Mouse (Mus musculus) forebrain, embryonic 15.5 days (tissue): ENCODE measurements around the gene Mapk12. TPM values are rescaled to one million over a fixed set of nuclear protein-coding genes. Genes with fewer than 3 reads are reported as not detected.
A peak's percentile ranks its signal among the peaks of the same experiment; 100 is the strongest.

ENCODE experiments used
- ATAC-seq: fragments of 200-750 bp; cut with Nextera tagmentation; replicated peaks from 2 replicates; pipeline ENCODE4 v1.8.0; 2017; ENCODE audit warnings: mild to moderate bottlenecking, moderate TSS enrichment, moderate library complexity
- H3K27ac ChIP-seq: fragments of 300-500 bp; sonication (generic); replicated peaks from 2 replicates; pipeline ENCODE4 v1.5.1; 2015; ENCODE audit warnings: mild to moderate bottlenecking, inconsistent platforms
- H3K27me3 ChIP-seq: fragments of 300-500 bp; sonication (generic); 2 replicates; pipeline ENCODE4 v1.6.1; 2015; ENCODE audit warnings: inconsistent platforms
- H3K36me3 ChIP-seq: fragments of 300-500 bp; sonication (generic); 2 replicates; pipeline ENCODE4 v1.6.1; 2015; ENCODE audit warnings: mild to moderate bottlenecking, inconsistent platforms
- H3K4me1 ChIP-seq: fragments of 300-500 bp; sonication (generic); 2 replicates; pipeline ENCODE4 v1.6.1; 2015; ENCODE audit warnings: inconsistent platforms
- H3K4me2 ChIP-seq: fragments of 300-500 bp; sonication (generic); replicated peaks from 2 replicates; pipeline ENCODE4 v1.6.1; 2015; ENCODE audit warnings: mild to moderate bottlenecking, inconsistent platforms
- H3K4me3 ChIP-seq: fragments of 300-500 bp; sonication (generic); 2 replicates; pipeline ENCODE4 v1.5.1; 2015; ENCODE audit warnings: mild to moderate bottlenecking, inconsistent platforms
- H3K9ac ChIP-seq: fragments of 300-500 bp; sonication (generic); replicated peaks from 2 replicates; pipeline ENCODE4 v1.6.1; 2015; ENCODE audit warnings: mild to moderate bottlenecking, inconsistent platforms
- H3K9me3 ChIP-seq: fragments of 300-500 bp; sonication (generic); 2 replicates; pipeline ENCODE4 v1.6.1; 2016; ENCODE audit warnings: inconsistent platforms
- WGBS: fragments of 180-500 bp; shearing (Covaris S2); methylation state at CpG from one replicate; pipeline ENCODE4 v1.1.7; 2015; ENCODE audit warnings: mixed read lengths; 5-methylcytosine and 5-hydroxymethylcytosine counted together
- polyA plus RNA-seq: library from polyadenylated mRNA; unstranded; fragments of >200 nt; fragmentation: Nextera tagmentation; extraction: Ambion mirVana; gene quantifications from 2 replicates; pipeline ENCODE4 v1.2.1, GENCODE M21; 2015

Gene Mapk12
- 5.5 and 5.8 TPM in 2 replicates for polyA plus RNA-seq

DNA sequence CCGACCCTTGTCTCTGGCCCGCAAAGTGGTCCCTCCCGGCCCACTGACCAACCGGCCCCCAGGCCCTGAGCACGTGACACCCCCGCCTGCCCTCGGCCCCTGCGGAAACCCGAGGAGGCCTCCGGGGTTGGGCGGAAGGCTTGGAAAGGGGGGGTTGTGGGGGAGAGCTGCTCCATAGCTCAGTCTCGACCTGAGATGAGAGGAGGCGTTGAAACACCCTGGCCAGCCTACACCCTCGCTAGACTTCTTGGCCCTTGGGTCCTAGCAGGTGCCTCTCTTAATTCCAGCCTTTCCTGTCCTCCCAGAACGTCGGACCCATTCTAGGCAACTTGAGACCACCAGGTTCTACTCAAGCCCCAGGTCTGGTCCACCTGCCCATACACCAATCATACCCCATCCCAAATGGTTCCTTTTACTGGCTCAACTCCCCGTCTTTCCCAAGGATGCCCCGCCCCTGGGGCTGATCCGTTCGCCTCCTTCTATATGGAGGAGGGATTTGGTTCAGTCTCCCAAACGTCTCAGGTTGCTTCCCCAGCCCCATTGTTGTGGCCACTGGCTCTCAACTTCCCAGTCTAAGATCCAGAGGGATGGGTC is at the start of gene Mapk12:
Gene Mapk12, minus strand, starts transcription at position 45 of the 594 bp plus-strand sequence.
- peak within 1 kb of the TSS; percentile 57 for H3K9ac ChIP-seq
- ATAC-seq: peak; percentile 50
- H3K27me3 ChIP-seq: peaks cover 9% of the 10 kb centered on the region; the same call in 1 of the 2 replicates
- H3K9me3 ChIP-seq: no peaks in the 10 kb centered on the region
- 0% methylated on average over 21 of the region's 21 CpGs for WGBS
- no peak within 1 kb of the TSS for H3K27ac ChIP-seq
- H3K4me1 ChIP-seq: peaks cover 19% of the 10 kb centered on the region
- H3K4me2 ChIP-seq: peak within 1 kb of the TSS; percentile 88
- H3K4me3 ChIP-seq: peak within 1 kb of the TSS; percentile 42
- peaks cover 6% of the 10 kb centered on the region; the same call in 1 of the 2 replicates for H3K36me3 ChIP-seq

DNA sequence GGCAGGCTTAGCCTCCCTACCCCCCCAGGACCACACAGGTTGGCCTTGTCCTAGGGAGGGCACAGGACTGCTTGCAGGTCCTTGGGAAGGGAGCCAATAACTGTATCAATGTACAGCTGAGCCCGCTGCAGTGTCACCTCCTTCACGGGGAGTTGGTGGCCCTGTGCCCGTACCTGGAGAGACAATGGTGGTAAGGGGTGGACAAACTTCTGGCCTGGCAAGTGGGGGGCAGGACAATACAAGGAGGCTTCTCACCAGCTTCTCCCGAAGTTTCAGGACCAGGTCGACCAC is 44.4 kb upstream of the Mapk12 start:
- no peak overlapping the region for H3K9ac ChIP-seq
- peaks cover 17% of the 10 kb centered on the region for H3K36me3 ChIP-seq
- H3K9me3 ChIP-seq: no peaks in the 10 kb centered on the region
- no peaks in the 10 kb centered on the region for H3K27me3 ChIP-seq
- ATAC-seq: no peak
- peak overlapping the region; percentile 71 for H3K27ac ChIP-seq
- WGBS: 56% methylated on average over 5 of the region's 5 CpGs
- no peak overlapping the region for H3K4me2 ChIP-seq
- H3K4me3 ChIP-seq: no peak overlapping the region
- peaks cover 46% of the 10 kb centered on the region for H3K4me1 ChIP-seq

GRCm38 (mm10) chr15:89184141-89184936 is 43.8 kb upstream of the Mapk12 start:
- no peak overlapping the region for H3K4me2 ChIP-seq
- no peak overlapping the region for H3K9ac ChIP-seq
- 24% methylated on average over 5 of the region's 5 CpGs for WGBS
- no peak for ATAC-seq
- no peak overlapping the region for H3K4me3 ChIP-seq
- H3K4me1 ChIP-seq: peaks cover 51% of the 10 kb centered on the region
- H3K27me3 ChIP-seq: no peaks in the 10 kb centered on the region
- H3K36me3 ChIP-seq: peaks cover 17% of the 10 kb centered on the region
- no peaks in the 10 kb centered on the region for H3K9me3 ChIP-seq
- peak overlapping the region; percentile 71 for H3K27ac ChIP-seq

- Histone ChIP-seq H3K36me3 (peaks cover 11% of the 10 kb centered on the region), H3K9me3 (no peaks in the 10 kb centered on the region), H3K9ac (no peak overlapping the region), H3K4me1 (peaks cover 66% of the 10 kb centered on the region), H3K27me3 (no peaks in the 10 kb centered on the region), H3K27ac (peak overlapping the region; percentile 63), H3K4me3 (no peak overlapping the region), H3K4me2 (no peak overlapping the region)
- ATAC-seq: no peak
- WGBS: 64% methylated on average over 5 of the region's 5 CpGs
These were observed 42.3 kb upstream of the Mapk12 start for GRCm38 (mm10) chr15:89182842-89183241.

- H3K27ac ChIP-seq: peak overlapping the region; percentile 63
- no peaks in the 10 kb centered on the region for H3K27me3 ChIP-seq
- H3K4me2 ChIP-seq: no peak overlapping the region
- peaks cover 71% of the 10 kb centered on the region for H3K4me1 ChIP-seq
- ATAC-seq: no peak
- no peak overlapping the region for H3K9ac ChIP-seq
- 46% methylated on average over 6 of the region's 6 CpGs for WGBS
- H3K4me3 ChIP-seq: no peak overlapping the region
- peaks cover 8% of the 10 kb centered on the region for H3K36me3 ChIP-seq
- H3K9me3 ChIP-seq: no peaks in the 10 kb centered on the region
These were observed 41.8 kb upstream of the Mapk12 start for GRCm38 (mm10) chr15:89182328-89182741.

DNA sequence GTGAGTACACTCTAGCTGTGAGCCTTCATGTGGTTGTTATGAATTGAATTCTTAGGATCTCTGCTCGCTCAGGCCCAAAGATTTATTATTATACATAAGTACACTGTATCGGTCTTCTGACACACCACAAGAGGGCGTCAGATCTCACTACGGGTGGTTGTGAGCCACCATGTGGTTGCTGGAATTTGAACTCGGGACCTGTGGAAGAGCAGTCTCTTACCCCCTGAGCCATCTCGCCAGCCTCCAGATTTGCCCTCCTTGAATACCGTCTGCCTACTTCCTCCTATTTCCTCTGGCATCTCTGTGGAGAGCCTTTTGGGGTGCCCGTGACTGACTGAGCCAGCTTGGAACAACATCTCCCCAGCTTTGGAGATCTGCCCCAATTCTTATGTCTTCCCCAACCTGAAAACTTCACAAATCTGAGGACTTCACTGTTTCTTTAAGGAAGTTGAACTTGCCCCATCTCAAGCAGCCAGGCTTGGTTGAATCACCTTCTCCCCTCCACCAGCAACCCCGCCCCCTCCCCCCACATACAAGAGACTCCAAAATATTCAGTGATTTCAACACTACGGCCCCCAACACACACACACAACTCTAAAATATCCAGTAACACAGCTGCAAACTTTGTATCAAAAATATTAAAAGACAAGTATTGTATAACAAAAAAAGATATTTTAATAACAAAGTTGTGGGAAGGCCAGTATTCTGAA is 41.2 kb upstream of the Mapk12 start:
- Histone ChIP-seq H3K27me3 (no peaks in the 10 kb centered on the region), H3K4me3 (peak overlapping the region; percentile 93), H3K9me3 (no peaks in the 10 kb centered on the region), H3K4me1 (peaks cover 77% of the 10 kb centered on the region), H3K27ac (peak overlapping the region; percentile 94), H3K9ac (no peak overlapping the region), H3K36me3 (peaks cover 4% of the 10 kb centered on the region), H3K4me2 (peak overlapping the region; percentile 84)
- WGBS: 85% methylated on average over 10 of the region's 10 CpGs
- no peak for ATAC-seq

DNA sequence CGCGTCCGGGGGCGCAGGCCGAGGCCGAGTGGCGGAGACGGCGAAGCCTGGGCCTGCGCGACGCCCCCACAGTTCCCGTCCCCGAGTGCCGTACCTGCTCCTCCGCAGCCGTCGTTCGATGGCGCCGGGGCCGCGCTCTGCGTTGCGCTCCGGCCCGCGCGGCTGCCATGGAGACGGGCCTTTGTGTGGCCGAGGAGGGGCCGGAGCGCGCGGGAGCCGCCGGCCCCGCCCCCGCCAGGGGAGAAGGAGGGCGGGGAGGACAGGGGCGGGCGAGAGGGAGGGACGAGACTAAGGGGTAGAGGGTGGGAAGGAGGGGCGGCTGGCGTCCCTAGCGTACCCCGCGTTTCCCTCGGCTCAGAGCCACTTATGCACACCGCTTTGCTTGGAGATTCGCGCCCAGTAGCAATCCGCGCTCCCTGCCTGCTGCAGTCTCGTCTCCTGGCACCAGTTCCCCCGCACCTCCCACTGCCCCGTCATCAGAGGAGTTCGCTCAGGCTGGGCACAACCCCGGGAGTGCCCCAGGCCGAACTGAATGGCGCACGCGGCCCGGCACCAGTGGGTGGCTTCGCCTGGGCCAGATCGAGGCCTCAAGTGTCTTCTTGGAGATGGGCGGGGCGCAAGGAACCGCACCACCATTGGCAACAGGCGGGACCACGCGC is 40.2 kb upstream of the Mapk12 start, which contains the start of gene Plxnb2:
Gene Plxnb2, minus strand, starts transcription at position 218 of the 659 bp plus-strand sequence.
- Histone ChIP-seq H3K4me1 (peaks cover 87% of the 10 kb centered on the region), H3K4me2 (peak within 1 kb of the TSS; percentile 84), H3K4me3 (peak within 1 kb of the TSS; percentile 93), H3K9ac (peak within 1 kb of the TSS; percentile 96), H3K27ac (peak within 1 kb of the TSS; percentile 94), H3K9me3 (no peaks in the 10 kb centered on the region), H3K36me3 (no peaks in the 10 kb centered on the region; the same call in 1 of the 2 replicates), H3K27me3 (no peaks in the 10 kb centered on the region)
- under 1% methylated on average over 69 of the region's 72 CpGs for WGBS
- ATAC-seq: peak; percentile 87

GRCm38 (mm10) chr15:89180081-89180541 is 39.6 kb upstream of the Mapk12 start:
- H3K4me2 ChIP-seq: peak overlapping the region; percentile 84
- peak overlapping the region; percentile 96 for H3K9ac ChIP-seq
- H3K27ac ChIP-seq: peak overlapping the region; percentile 94
- H3K4me3 ChIP-seq: peak overlapping the region; percentile 93
- no peaks in the 10 kb centered on the region for H3K9me3 ChIP-seq
- H3K4me1 ChIP-seq: peaks cover 90% of the 10 kb centered on the region
- under 1% methylated on average over 25 of the region's 26 CpGs for WGBS
- no peaks in the 10 kb centered on the region for H3K36me3 ChIP-seq
- H3K27me3 ChIP-seq: no peaks in the 10 kb centered on the region
- ATAC-seq: peak; percentile 12; the same call in 1 of the 2 replicates

GRCm38 (mm10) chr15:89179630-89179964 is 39.1 kb upstream of the Mapk12 start:
- H3K4me2 ChIP-seq: peak overlapping the region; percentile 84
- H3K4me1 ChIP-seq: peaks cover 90% of the 10 kb centered on the region
- no peaks in the 10 kb centered on the region for H3K36me3 ChIP-seq
- H3K4me3 ChIP-seq: peak overlapping the region; percentile 93
- H3K9ac ChIP-seq: peak overlapping the region; percentile 96
- peak overlapping the region; percentile 94 for H3K27ac ChIP-seq
- H3K9me3 ChIP-seq: no peaks in the 10 kb centered on the region
- no peaks in the 10 kb centered on the region for H3K27me3 ChIP-seq
- WGBS: 2% methylated on average over 6 of the region's 6 CpGs
- no peak for ATAC-seq

DNA sequence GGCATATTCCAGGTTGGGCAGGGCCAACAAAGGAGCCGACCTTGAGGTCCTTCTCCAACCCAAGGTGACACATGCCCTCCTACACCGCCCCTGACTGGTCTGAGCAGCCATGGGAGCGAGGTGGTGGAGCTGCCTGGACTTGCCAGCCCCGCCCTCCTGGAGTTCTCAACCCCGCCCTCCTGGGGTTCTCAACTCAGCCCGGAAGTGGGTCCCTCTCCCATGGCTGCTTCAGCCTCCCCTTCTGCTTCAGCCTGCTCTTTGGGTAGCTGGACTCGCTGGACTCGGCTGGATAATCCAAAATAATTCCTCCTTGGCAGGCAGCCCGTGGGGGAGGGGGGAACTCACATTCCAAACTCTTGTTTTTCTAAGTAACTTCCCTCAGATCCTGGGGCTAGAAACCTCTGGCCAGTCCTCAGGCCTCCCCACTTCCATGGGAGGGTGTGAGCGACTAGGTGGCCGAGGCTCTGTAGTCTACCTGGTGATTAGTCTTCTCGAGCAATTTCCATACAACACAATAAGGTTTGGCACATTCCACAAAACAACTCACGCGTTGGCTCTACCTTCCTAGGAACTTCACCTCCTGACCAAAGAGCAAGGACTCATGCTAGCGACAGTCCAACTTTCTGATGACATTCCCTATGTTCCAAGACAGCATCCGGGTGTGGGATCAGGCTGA is 38.6 kb upstream of the Mapk12 start:
- under 1% methylated on average over 16 of the region's 16 CpGs for WGBS
- Histone ChIP-seq H3K4me2 (peak overlapping the region; percentile 84), H3K27me3 (no peaks in the 10 kb centered on the region), H3K27ac (peak overlapping the region; percentile 94), H3K9ac (peak overlapping the region; percentile 96), H3K4me1 (peaks cover 90% of the 10 kb centered on the region), H3K4me3 (peak overlapping the region; percentile 93), H3K36me3 (no peaks in the 10 kb centered on the region), H3K9me3 (no peaks in the 10 kb centered on the region)
- no peak for ATAC-seq

DNA sequence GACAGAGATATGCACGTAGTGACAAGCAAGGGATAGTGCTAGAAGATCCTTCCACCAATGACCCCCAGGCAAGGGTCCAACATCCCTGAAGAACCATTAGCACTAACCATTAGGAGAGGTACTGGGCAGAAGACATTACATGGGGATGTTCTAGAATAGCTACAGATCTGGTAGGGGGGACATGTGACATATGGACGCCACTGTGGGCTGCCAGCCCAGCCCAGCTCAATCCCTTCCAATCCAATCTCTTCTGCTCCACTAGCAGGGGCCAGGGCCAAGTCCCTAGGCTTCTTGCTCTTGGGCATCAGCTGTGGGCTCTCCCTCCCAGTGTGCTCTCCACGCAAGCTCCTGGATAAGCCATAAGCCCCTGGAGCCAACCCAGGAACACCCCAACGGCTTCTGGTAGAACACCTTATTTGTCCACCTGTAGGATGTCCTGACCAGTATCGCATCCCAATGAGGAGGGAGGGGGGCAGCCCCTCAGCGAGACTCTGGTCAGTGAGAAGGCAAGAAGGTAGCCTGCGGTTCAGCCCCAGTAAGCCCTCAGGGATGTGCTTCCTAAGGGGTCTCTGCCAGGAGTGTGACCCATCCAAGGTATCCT is 37.9 kb upstream of the Mapk12 start:
- H3K27me3 ChIP-seq: no peaks in the 10 kb centered on the region

More for the DNA sequence above, 37.9 kb upstream of the Mapk12 start:
- Histone ChIP-seq H3K4me2 (peak overlapping the region; percentile 84), H3K4me1 (peaks cover 91% of the 10 kb centered on the region), H3K36me3 (no peaks in the 10 kb centered on the region), H3K4me3 (peak overlapping the region; percentile 93), H3K27ac (peak overlapping the region; percentile 94), H3K9me3 (no peaks in the 10 kb centered on the region), H3K9ac (peak overlapping the region; percentile 96)
- 66% methylated on average over 7 of the region's 7 CpGs for WGBS
- ATAC-seq: no peak
